Mouse (Mus musculus) gastrocnemius, postnatal 36 days (tissue): ENCODE data around the gene Ubqln2. TPM values are rescaled to one million over a fixed set of nuclear protein-coding genes. Genes with fewer than 3 reads are reported as not detected.
A peak's percentile ranks its signal among the peaks of the same experiment; 100 is the strongest.

Experiments
- DNase-seq, 2 experiments: peaks; one replicate each; pipeline ENCODE4 v3.0.0; 2022
- intact Hi-C: fragments of 180-260 bp; cut with DNase I; formaldehyde crosslinking; loops from one replicate; pipeline ENCODE4 v1.15.1; 2025
- long read RNA-seq, 2 experiments: library from polyadenylated mRNA; stranded (forward); transcript quantifications; one replicate each; pipeline ENCODE4 v2.0.0; 2021
- total RNA-seq, 2 experiments: library from RNA; stranded (reverse); gene quantifications; 2 replicates each; pipeline ENCODE4 v1.2.3; 2021

Gene Ubqln2
- 10 to 100 TPM; 13.8 to 16.9 TPM for total RNA-seq
- long read RNA-seq, experiment 1, partial matches to known transcripts: 0 of 2 reads
- long read RNA-seq, experiment 1, other reads (novel, unspliced or antisense): 0 of 2 reads
- long read RNA-seq, experiment 2, partial matches to known transcripts: 0 of 3 reads
- long read RNA-seq, experiment 2, other reads (novel, unspliced or antisense): 0 of 3 reads

DNA sequence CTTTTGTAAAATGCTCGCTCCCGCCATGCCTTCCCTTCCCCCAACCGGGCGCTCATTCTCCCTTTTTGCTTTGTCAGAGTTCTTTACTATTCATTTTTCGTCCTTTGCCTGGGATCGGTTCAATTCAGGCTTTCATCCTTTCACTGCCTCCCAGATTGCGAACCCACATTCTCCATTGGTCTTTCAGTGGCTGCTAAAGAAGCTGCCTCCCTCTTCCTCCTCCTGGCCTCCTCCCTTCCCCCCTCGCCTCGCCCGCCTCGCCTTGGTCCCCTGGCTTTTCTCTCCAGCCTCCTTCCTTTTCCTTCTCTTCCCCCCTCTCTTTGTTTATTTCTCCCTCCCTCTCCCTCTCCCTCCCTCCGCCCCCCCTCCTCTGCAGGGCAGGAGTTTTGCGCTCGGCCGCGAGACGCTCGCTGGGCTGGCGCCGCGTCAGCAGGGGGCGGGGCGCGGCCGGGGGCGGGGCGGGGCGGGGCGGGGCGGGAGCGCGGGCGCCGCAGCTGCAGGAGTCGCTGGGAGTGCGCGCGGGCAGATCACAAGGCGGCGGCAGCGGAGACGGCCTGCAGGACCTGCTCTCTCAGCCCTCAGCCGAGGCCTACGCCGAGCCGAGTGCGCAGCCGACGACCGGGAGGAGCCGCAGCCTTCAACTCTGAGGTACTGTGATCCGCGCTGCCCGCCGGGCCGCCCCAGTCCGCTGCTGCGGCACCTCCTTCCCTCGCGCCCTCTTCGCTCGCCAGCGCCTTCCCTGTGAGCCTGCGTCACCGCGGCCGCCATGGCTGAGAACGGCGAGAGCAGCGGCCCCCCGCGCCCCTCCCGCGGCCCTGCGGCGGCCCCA, at the start of gene Ubqln2:
TSS of gene Ubqln2 (plus strand) at position 540 of the 829 bp plus-strand sequence.
- intact Hi-C loops: no loop called here
- peak; percentile 54 to 69 for DNase-seq

GRCm38 (mm10) chrX:153451946-153452345, 46.1 kb upstream of the Ubqln2 start:
- intact Hi-C loops: no loop called here
- DNase-seq: no peak

GRCm38 (mm10) chrX:153476760-153477248, 21.2 kb upstream of the Ubqln2 start:
- DNase-seq: no peak
- intact Hi-C loops: no loop called here

- intact Hi-C loops: no loop called here
- DNase-seq: no peak
Measured at GRCm38 (mm10) chrX:153492326-153492725, 5.7 kb upstream of the Ubqln2 start.

DNA sequence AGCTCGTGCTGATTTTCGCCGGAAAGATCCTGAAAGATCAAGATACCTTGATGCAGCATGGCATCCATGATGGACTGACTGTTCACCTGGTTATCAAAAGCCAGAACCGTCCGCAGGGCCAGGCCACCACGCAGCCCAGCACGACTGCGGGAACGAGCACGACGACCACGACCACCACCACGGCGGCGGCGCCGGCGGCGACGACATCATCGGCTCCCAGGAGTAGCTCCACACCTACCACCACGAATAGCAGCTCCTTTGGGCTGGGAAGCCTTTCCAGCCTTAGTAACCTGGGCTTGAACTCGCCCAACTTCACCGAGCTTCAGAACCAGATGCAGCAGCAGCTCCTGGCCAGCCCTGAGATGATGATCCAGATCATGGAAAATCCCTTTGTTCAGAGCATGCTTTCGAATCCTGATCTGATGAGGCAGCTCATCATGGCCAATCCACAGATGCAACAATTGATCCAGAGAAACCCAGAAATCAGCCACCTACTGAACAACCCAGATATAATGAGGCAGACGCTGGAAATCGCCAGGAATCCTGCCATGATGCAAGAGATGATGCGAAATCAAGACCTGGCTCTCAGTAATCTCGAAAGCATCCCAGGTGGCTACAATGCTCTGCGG, 752 bp downstream of the Ubqln2 start:
- no peak for DNase-seq

DNA sequence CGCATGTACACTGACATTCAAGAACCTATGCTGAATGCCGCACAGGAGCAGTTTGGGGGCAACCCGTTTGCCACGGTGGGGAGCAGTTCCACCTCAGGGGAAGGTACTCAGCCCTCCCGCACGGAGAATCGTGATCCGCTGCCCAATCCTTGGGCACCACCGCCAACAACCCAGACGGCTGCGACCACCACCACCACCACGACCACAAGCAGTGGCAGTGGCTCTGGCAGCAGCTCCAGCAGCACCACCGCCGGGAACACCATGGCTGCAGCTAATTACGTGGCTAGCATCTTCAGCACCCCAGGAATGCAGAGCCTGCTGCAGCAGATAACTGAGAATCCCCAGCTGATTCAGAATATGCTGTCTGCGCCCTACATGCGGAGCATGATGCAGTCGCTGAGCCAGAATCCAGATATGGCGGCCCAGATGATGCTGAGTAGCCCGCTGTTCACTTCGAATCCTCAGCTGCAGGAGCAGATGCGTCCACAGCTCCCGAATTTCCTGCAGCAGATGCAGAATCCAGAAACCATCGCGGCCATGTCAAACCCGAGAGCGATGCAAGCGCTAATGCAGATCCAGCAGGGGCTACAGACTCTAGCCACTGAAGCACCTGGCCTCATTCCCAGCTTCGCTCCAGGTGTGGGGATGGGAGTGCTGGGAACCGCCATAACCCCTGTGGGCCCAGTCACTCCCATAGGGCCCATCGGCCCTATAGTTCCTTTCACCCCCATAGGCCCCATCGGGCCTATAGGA, 1.4 kb downstream of the Ubqln2 start:
- intact Hi-C loops: loop anchor here (10.0 kb wide), 1 partner anchor 115 kb away; no protein-coding TSS in a partner anchor
- DNase-seq: peak in 1 of 2 experiments; percentile 7

More for the DNA sequence above, 752 bp downstream of the Ubqln2 start:
- intact Hi-C loops: no loop called here

DNA sequence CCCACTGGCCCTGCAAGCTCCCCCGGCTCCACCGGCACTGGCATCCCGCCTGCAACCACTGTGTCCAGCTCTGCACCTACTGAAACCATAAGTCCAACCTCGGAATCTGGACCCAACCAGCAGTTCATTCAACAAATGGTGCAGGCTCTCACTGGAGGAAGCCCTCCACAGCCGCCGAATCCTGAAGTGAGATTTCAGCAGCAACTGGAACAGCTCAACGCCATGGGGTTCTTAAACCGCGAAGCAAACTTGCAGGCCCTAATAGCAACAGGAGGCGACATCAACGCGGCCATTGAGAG, 2.0 kb downstream of the Ubqln2 start:
- intact Hi-C loops: loop anchor here (10.0 kb wide), 1 partner anchor 115 kb away; no protein-coding TSS in a partner anchor
- peak in 1 of 2 experiments; percentile 8 for DNase-seq

DNA sequence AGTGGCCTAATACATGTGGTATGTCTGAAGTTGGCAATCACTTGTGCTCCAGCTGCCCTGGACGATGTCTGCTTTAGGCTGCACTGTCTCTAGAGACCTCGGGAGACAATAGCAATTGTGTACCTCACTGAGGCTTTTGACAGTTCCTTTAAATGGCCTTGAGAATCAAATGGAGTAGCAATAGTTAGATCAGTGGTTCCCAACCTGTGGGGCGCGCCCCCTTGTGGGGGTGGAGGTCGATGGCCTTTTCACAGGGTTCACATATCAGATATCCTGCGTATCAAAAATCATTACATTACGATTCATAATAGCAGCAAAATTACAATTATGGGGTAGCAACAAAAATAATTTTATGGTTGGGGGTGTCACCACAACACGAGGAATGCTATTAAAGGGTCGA, 7.9 kb downstream of the Ubqln2 start:
- intact Hi-C loops: loop anchor here (10.0 kb wide), 1 partner anchor 121 kb away; no protein-coding TSS in a partner anchor

DNA sequence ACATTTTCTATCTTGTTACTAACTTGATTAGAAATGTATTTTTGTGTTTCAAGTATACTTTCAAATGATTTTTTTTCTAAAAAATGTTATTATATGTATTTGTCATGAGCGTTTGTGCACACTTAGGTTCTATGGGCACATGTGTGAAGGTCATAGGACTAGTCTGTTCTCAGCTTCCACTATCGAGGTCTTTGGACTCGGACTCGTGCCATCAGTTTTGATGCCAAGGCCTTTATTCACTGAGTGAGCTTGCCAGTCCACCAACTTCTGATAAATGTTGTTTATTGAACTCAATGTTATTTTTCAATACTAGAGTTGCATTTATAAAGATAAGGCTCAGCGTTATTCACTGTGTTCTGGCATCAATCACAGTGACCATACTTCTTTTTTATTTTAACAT, 17.5 kb downstream of the Ubqln2 start:
- intact Hi-C loops: no loop called here
- no peak for DNase-seq

More for the DNA sequence above, 7.9 kb downstream of the Ubqln2 start:
- DNase-seq: peak; percentile 17 to 23

GRCm38 (mm10) chrX:153528399-153528798, 30.4 kb downstream of the Ubqln2 start:
- DNase-seq: no peak

More at GRCm38 (mm10) chrX:153528399-153528798, 30.4 kb downstream of the Ubqln2 start:
- intact Hi-C loops: no loop called here

Other genes starting within 250 kb of the Ubqln2 start
- not detected for gene Cypt3, start 60.4 kb downstream of the Ubqln2 start, total RNA-seq
- gene Kctd12b, start 198.2 kb downstream of the Ubqln2 start, total RNA-seq: 1 to 10 TPM; 2.5 TPM
- 10 to 100 TPM; 19.6 to 21.6 TPM for gene Nbdy, start 225.4 kb downstream of the Ubqln2 start, total RNA-seq